Mouse (Mus musculus): ENCODE data around the gene Olfr524. TPM values are rescaled to one million over a fixed set of nuclear protein-coding genes. Genes with fewer than 3 reads are reported as not detected.
A peak's percentile ranks its signal among the peaks of the same experiment; 100 is the strongest.

Olfr524 gene
- polyA plus RNA-seq, 1 experiment from 2014 or later: not detected

GRCm38 (mm10) chr7:140169386-140169785 lies 36.4 kb downstream of the Olfr524 start:
- Histone ChIP-seq H3K9me3 (ENCODE audit: control insufficient read depth, low read length) (no peaks in the 10 kb centered on the region), H3K4me2 (ENCODE audit: low read length) (no peak overlapping the region), H3K36me3 (ENCODE audit: control insufficient read depth, insufficient read depth, low read length) (no peaks in the 10 kb centered on the region), H3K9ac (ENCODE audit: low read depth, low read length) (no peak overlapping the region), H3K27me3 (replicated peaks; ENCODE audit: control insufficient read depth, insufficient read depth, low read length) (no peaks in the 10 kb centered on the region), H3K4me3 (ENCODE audit: low read length) (no peak overlapping the region), H3K4me1 (ENCODE audit: control insufficient read depth, insufficient read depth, low read depth, low read length) (no peaks in the 10 kb centered on the region), H3K27ac (ENCODE audit: low read depth, low read length) (no peak overlapping the region)
- ATAC-seq: no peak
- WGBS: 80% methylated on average over 4 of the region's 4 CpGs

GRCm38 (mm10) chr7:140167950-140168349 lies 37.8 kb downstream of the Olfr524 start:
- H3K36me3 ChIP-seq (ENCODE audit: control insufficient read depth, insufficient read depth, low read length): no peaks in the 10 kb centered on the region
- WGBS: 75% methylated on average over 1 of the region's 1 CpGs
- no peak for ATAC-seq
- H3K9me3 ChIP-seq (ENCODE audit: control insufficient read depth, low read length): no peaks in the 10 kb centered on the region
- H3K4me1 ChIP-seq (ENCODE audit: control insufficient read depth, insufficient read depth, low read depth, low read length): no peaks in the 10 kb centered on the region
- no peaks in the 10 kb centered on the region for H3K27me3 ChIP-seq (replicated peaks; ENCODE audit: control insufficient read depth, insufficient read depth, low read length)
- no peak overlapping the region for H3K27ac ChIP-seq (ENCODE audit: low read depth, low read length)
- no peak overlapping the region for H3K9ac ChIP-seq (ENCODE audit: low read depth, low read length)
- no peak overlapping the region for H3K4me3 ChIP-seq (ENCODE audit: low read length)
- H3K4me2 ChIP-seq (ENCODE audit: low read length): no peak overlapping the region

GRCm38 (mm10) chr7:140164664-140165063 lies 41.1 kb downstream of the Olfr524 start, which contains the start of gene Olfr522:
TSS of gene Olfr522 (minus strand) at chr7:140164764.
- no peak within 1 kb of the TSS for H3K4me2 ChIP-seq (ENCODE audit: low read length)
- no peaks in the 10 kb centered on the region for H3K4me1 ChIP-seq (ENCODE audit: control insufficient read depth, insufficient read depth, low read depth, low read length)
- no peak for ATAC-seq
- no peak within 1 kb of the TSS for H3K9ac ChIP-seq (ENCODE audit: low read depth, low read length)
- H3K9me3 ChIP-seq (ENCODE audit: control insufficient read depth, low read length): no peaks in the 10 kb centered on the region
- H3K4me3 ChIP-seq (ENCODE audit: low read length): no peak within 1 kb of the TSS
- WGBS: 58% methylated on average over 7 of the region's 7 CpGs
- no peaks in the 10 kb centered on the region for H3K27me3 ChIP-seq (replicated peaks; ENCODE audit: control insufficient read depth, insufficient read depth, low read length)
- no peaks in the 10 kb centered on the region for H3K36me3 ChIP-seq (ENCODE audit: control insufficient read depth, insufficient read depth, low read length)
- no peak within 1 kb of the TSS for H3K27ac ChIP-seq (ENCODE audit: low read depth, low read length)

GRCm38 (mm10) chr7:140160363-140160762 lies 45.4 kb downstream of the Olfr524 start:
- ATAC-seq: no peak
- Histone ChIP-seq H3K27ac (ENCODE audit: low read depth, low read length) (no peak overlapping the region), H3K27me3 (replicated peaks; ENCODE audit: control insufficient read depth, insufficient read depth, low read length) (no peaks in the 10 kb centered on the region), H3K4me1 (ENCODE audit: control insufficient read depth, insufficient read depth, low read depth, low read length) (no peaks in the 10 kb centered on the region), H3K36me3 (ENCODE audit: control insufficient read depth, insufficient read depth, low read length) (no peaks in the 10 kb centered on the region), H3K9me3 (ENCODE audit: control insufficient read depth, low read length) (no peaks in the 10 kb centered on the region), H3K9ac (ENCODE audit: low read depth, low read length) (no peak overlapping the region), H3K4me3 (ENCODE audit: low read length) (no peak overlapping the region), H3K4me2 (ENCODE audit: low read length) (no peak overlapping the region)
- 80% methylated on average over 3 of the region's 3 CpGs for WGBS

GRCm38 (mm10) chr7:140154218-140154927 lies 51.4 kb downstream of the Olfr524 start, which contains the start of gene Sprn:
TSS of gene Sprn (minus strand) at chr7:140154877.
- Histone ChIP-seq H3K9me3 (ENCODE audit: control insufficient read depth, low read length) (no peaks in the 10 kb centered on the region), H3K4me3 (ENCODE audit: low read length) (peak within 1 kb of the TSS; percentile 58), H3K27me3 (replicated peaks; ENCODE audit: control insufficient read depth, insufficient read depth, low read length) (no peaks in the 10 kb centered on the region), H3K36me3 (ENCODE audit: control insufficient read depth, insufficient read depth, low read length) (no peaks in the 10 kb centered on the region), H3K4me1 (ENCODE audit: control insufficient read depth, insufficient read depth, low read depth, low read length) (peaks cover 14% of the 10 kb centered on the region), H3K27ac (ENCODE audit: low read depth, low read length) (peak within 1 kb of the TSS; percentile 87), H3K4me2 (ENCODE audit: low read length) (peak within 1 kb of the TSS; percentile 70), H3K9ac (ENCODE audit: low read depth, low read length) (peak within 1 kb of the TSS; percentile 81)
- ATAC-seq: peak; percentile 89
- under 1% methylated on average over 27 of the region's 28 CpGs for WGBS

GRCm38 (mm10) chr7:140153829-140154217 lies 51.9 kb downstream of the Olfr524 start:
- Histone ChIP-seq H3K4me3 (ENCODE audit: low read length) (peak overlapping the region; percentile 58), H3K4me1 (ENCODE audit: control insufficient read depth, insufficient read depth, low read depth, low read length) (peaks cover 14% of the 10 kb centered on the region), H3K4me2 (ENCODE audit: low read length) (peak overlapping the region; percentile 70), H3K27ac (ENCODE audit: low read depth, low read length) (peak overlapping the region; percentile 87), H3K27me3 (replicated peaks; ENCODE audit: control insufficient read depth, insufficient read depth, low read length) (no peaks in the 10 kb centered on the region), H3K9me3 (ENCODE audit: control insufficient read depth, low read length) (no peaks in the 10 kb centered on the region), H3K9ac (ENCODE audit: low read depth, low read length) (peak overlapping the region; percentile 81), H3K36me3 (ENCODE audit: control insufficient read depth, insufficient read depth, low read length) (no peaks in the 10 kb centered on the region)
- WGBS: 22% methylated on average over 3 of the region's 4 CpGs
- ATAC-seq: peak; percentile 31

- Histone ChIP-seq H3K27ac (ENCODE audit: low read depth, low read length) (peak overlapping the region; percentile 87; the same call in 1 of the 2 replicates), H3K27me3 (replicated peaks; ENCODE audit: control insufficient read depth, insufficient read depth, low read length) (no peaks in the 10 kb centered on the region), H3K4me3 (ENCODE audit: low read length) (peak overlapping the region; percentile 58), H3K4me1 (ENCODE audit: control insufficient read depth, insufficient read depth, low read depth, low read length) (peaks cover 14% of the 10 kb centered on the region), H3K36me3 (ENCODE audit: control insufficient read depth, insufficient read depth, low read length) (no peaks in the 10 kb centered on the region), H3K4me2 (ENCODE audit: low read length) (peak overlapping the region; percentile 70), H3K9me3 (ENCODE audit: control insufficient read depth, low read length) (no peaks in the 10 kb centered on the region), H3K9ac (ENCODE audit: low read depth, low read length) (peak overlapping the region; percentile 81)
- WGBS: 3% methylated on average over 28 of the region's 28 CpGs
- ATAC-seq: peak; percentile 32
These were observed 52.4 kb downstream of the Olfr524 start for GRCm38 (mm10) chr7:140153383-140153782.

Other genes with a start within 250 kb of the Olfr524 start
- gene 6430531B16Rik, start 227.2 kb downstream of the Olfr524 start, polyA plus RNA-seq (2015; fragmentation: Nextera tagmentation; extraction: Ambion mirVana): 1.1 and 1.2 TPM in 2 replicates
- 2.8 and 3.1 TPM in 2 replicates for gene Adam8, start 213.4 kb downstream of the Olfr524 start, polyA plus RNA-seq (2015; fragmentation: Nextera tagmentation; extraction: Ambion mirVana)
- 51.6 and 55.1 TPM in 2 replicates for gene Zfp511, start 169.6 kb downstream of the Olfr524 start, polyA plus RNA-seq (2015; fragmentation: Nextera tagmentation; extraction: Ambion mirVana)
- 57.2 and 59.6 TPM in 2 replicates for gene Tubgcp2, start 169.3 kb downstream of the Olfr524 start, polyA plus RNA-seq (2015; fragmentation: Nextera tagmentation; extraction: Ambion mirVana)
- 4.1 and 6.9 TPM in 2 replicates for gene Msx3, start 156.9 kb downstream of the Olfr524 start, polyA plus RNA-seq (2015; fragmentation: Nextera tagmentation; extraction: Ambion mirVana)
- gene Caly, start 123.4 kb downstream of the Olfr524 start, polyA plus RNA-seq (2015; fragmentation: Nextera tagmentation; extraction: Ambion mirVana): 351 and 430 TPM in 2 replicates
- gene Prap1, start 112.6 kb downstream of the Olfr524 start, polyA plus RNA-seq (2015; fragmentation: Nextera tagmentation; extraction: Ambion mirVana): not detected in 2 replicates
- gene Fuom, start 103.5 kb downstream of the Olfr524 start, polyA plus RNA-seq (2015; fragmentation: Nextera tagmentation; extraction: Ambion mirVana): 39.9 and 43.1 TPM in 2 replicates
- 8.9 and 9.9 TPM in 2 replicates for gene Paox, start 90.2 kb downstream of the Olfr524 start, polyA plus RNA-seq (2015; fragmentation: Nextera tagmentation; extraction: Ambion mirVana)
- gene Echs1, start 89.5 kb downstream of the Olfr524 start, polyA plus RNA-seq (2015; fragmentation: Nextera tagmentation; extraction: Ambion mirVana): 124 and 128 TPM in 2 replicates
- 31.1 and 32.1 TPM in 2 replicates for gene Mtg1, start 68.4 kb downstream of the Olfr524 start, polyA plus RNA-seq (2015; fragmentation: Nextera tagmentation; extraction: Ambion mirVana)
- 30.8 and 31.2 TPM in 2 replicates for gene Sprn, start 51.1 kb downstream of the Olfr524 start, polyA plus RNA-seq (2015; fragmentation: Nextera tagmentation; extraction: Ambion mirVana)
- gene Olfr522, start 41.2 kb downstream of the Olfr524 start, polyA plus RNA-seq (2015; fragmentation: Nextera tagmentation; extraction: Ambion mirVana): not detected in 2 replicates
- gene Olfr523, start 32.7 kb downstream of the Olfr524 start, polyA plus RNA-seq (2015; fragmentation: Nextera tagmentation; extraction: Ambion mirVana): not detected in 2 replicates
- not detected in 2 replicates for gene Cd163l1, start 12.3 kb upstream of the Olfr524 start, polyA plus RNA-seq (2015; fragmentation: Nextera tagmentation; extraction: Ambion mirVana)
- not detected in 2 replicates for gene 5830411N06Rik, start 41.3 kb upstream of the Olfr524 start, polyA plus RNA-seq (2015; fragmentation: Nextera tagmentation; extraction: Ambion mirVana)
- not detected in 2 replicates for gene Olfr525, start 114.9 kb upstream of the Olfr524 start, polyA plus RNA-seq (2015; fragmentation: Nextera tagmentation; extraction: Ambion mirVana)
- gene Olfr527, start 128.1 kb upstream of the Olfr524 start, polyA plus RNA-seq (2015; fragmentation: Nextera tagmentation; extraction: Ambion mirVana): not detected in 2 replicates
- gene Olfr60, start 155.7 kb upstream of the Olfr524 start, polyA plus RNA-seq (2015; fragmentation: Nextera tagmentation; extraction: Ambion mirVana): not detected in 2 replicates
- not detected in 2 replicates for gene Olfr530, start 170.4 kb upstream of the Olfr524 start, polyA plus RNA-seq (2015; fragmentation: Nextera tagmentation; extraction: Ambion mirVana)
- not detected in 2 replicates for gene Olfr531, start 197.0 kb upstream of the Olfr524 start, polyA plus RNA-seq (2015; fragmentation: Nextera tagmentation; extraction: Ambion mirVana)
- not detected in 2 replicates for gene Olfr532, start 215.7 kb upstream of the Olfr524 start, polyA plus RNA-seq (2015; fragmentation: Nextera tagmentation; extraction: Ambion mirVana)

All from hindbrain, embryonic 16.5 days (tissue).